Mouse (Mus musculus) small intestine, adult 10 weeks (tissue): ENCODE measurements around the gene Dnah14. TPM values are rescaled to one million over a fixed set of nuclear protein-coding genes. Genes with fewer than 3 reads are reported as not detected.

Source experiments
- polyA plus RNA-seq: library from polyadenylated mRNA; stranded (reverse); fragments of 350-450 nt; fragmentation: Illumina TruSeq; extraction: RNeasy Lipid Tissue Mini Kit (QIAGEN cat#74804); gene quantifications from one replicate; pipeline ENCODE4 v1.2.3, GENCODE M21; 2014; ENCODE audit warnings: low replicate concordance

Dnah14 gene
- not detected for polyA plus RNA-seq

DNA sequence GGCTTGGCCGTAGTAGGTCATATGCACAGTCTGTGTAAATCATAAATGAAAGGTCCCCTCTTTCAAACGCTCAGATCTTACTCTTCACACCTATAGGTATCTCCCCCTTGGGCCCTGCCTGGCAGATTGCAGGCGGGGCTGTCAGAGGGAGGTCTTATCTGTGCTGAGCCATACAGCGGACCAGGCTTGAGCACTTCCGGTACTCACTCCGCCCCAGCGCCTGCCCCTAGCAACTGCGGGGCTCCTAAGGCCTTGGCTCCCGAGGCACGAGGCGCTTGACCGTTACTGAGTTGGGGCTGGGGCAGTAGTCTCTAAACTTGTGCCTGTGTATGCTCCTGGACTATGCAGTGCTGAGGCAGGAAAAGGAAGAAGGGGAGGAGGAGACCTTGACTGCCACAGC, at the start of gene Dnah14:
Gene Dnah14, plus strand, starts transcription at position 238 of the 400 bp plus-strand sequence.

DNA sequence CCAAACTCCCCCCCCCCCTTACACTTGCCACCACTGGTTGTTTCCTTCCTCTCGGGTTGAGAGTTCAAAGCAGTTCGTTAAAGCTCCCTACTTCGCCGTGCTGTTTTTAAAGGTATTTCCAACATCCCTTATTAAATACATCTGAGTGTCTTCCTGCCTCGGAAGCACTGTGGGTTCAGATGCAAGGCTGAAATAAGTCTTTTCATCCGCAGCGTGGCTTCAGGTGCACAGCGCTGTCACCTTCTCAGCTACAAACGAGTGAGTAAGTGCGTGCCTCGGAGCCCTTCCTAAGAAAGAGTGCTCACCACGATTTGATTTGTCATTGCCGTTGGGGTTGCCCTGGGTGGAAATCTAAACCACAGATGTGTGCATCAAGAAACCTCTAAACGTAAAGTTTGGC, 266.4 kb downstream of the Dnah14 start, which contains the start of gene Lbr:
Gene Lbr, minus strand, starts transcription at position 266 of the 400 bp plus-strand sequence.

Other genes with a start within 250 kb of the Dnah14 start
- not detected for gene Cnih3, start 223.9 kb upstream of the Dnah14 start, polyA plus RNA-seq
- gene Ccdc121, start 65.1 kb upstream of the Dnah14 start, polyA plus RNA-seq = not detected